Mouse (Mus musculus) thymus, postnatal 10 days (tissue): ENCODE measurements around the gene Gja8.

Source experiments
- DNase-seq, 2 experiments: peaks; one replicate each; pipeline ENCODE4 v3.0.0; 2021; ENCODE audit warnings: low spot score in 2 of 2

Gene Gja8

DNA sequence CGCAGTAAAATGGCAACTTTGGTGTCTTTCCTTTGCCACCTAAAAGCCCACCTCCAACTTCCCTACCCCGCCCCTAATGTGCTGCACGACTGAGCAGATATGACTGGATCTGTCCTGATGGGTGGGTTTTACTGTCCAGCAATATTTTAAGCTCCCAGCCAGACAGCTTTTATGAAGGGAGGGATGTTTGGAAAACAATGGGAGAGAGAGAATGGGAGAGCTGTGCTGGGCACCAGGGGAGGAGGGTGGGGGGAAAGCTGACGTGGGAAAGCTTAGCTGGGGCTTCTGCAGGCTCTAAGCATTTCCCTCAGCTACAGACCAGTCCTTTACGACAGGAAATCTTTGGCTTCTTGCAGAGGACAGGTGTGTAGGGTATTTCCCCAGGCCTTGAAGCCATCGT lies at the start of gene Gja8:
Gene Gja8, minus strand, starts transcription at position 101 of the 400 bp plus-strand sequence.
- no peak for DNase-seq

DNA sequence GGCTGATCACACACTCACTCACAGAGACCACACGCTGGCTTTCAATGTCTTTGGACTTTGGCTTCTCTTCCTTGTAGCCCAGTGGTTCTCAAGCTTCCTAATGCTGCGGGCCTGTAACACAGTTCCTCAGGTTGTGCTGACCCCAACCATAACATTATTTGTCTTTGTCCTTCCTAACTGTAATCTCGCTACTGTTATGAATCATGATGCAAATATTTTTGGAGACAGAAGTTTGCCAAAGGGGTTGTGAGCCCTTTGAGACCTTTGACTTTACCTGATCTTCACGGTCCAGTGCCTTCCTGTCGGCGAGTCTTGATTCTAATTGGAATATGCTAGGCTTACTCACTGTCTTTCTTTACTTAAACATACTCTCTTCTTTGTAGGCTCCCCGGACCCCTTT lies 48.6 kb upstream of the Gja8 start:
- DNase-seq, result no peak

DNA sequence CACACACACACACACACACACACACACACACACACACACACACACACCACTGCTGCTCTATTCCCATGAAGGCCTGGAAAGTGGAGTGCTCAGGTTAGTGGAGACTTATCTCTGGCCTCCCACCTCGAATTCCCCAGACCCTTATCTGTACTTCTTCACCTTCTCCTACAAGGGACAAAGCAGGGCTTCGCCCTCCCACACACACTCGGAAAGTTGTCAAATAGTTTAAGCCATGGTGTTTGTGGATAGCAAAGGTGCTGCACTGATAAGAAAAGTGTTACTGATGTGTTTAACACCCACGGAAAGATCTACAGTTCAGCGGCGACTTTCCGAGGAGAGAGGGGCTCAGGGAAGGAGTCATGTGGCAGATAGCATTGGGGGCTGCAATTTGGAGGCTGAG lies 45.2 kb upstream of the Gja8 start:
- no peak for DNase-seq

DNA sequence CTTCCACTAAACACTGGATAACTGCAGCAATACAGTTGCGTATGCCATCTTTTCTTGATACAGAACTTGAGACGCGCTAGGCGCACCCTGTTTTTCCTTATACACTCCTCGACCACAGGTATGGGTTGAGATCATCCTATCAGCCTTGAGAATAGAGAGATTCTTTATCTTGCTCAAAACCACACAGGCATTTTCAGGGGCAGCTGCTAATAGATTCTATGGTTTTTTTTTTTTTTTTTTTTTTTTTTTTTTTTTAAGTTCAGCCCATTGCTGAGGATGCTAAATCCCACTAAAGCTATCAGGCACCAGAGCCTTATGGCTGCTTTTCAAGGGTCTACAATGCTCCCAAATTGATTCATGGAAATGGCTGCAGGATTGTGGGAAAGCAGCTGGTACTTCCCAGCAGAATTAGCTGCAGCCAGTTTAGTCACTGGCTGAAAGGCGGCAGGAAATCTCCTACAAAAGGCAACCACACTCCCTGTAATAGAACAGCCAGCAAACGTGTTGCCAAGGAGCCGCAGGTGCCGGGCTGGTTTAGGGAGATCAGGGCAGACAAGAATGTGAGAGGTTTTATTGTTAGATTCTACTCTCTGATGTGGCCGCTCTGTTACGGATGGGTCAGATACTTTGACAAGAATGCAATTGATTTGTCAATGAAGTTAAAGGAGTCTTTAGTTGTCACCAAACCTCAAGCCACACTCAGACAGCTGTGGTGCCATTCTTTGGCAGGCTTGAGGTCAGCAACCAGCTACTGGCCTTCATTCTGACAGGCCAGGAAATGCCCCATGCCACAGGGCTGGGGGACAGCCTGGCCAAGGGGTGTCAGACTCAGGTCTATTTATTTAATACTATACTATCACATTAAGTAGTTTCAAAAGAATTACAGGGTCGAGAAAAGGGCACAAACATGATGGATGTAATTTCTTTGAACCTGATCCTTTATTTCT lies 37.5 kb upstream of the Gja8 start:
- no peak for DNase-seq

DNA sequence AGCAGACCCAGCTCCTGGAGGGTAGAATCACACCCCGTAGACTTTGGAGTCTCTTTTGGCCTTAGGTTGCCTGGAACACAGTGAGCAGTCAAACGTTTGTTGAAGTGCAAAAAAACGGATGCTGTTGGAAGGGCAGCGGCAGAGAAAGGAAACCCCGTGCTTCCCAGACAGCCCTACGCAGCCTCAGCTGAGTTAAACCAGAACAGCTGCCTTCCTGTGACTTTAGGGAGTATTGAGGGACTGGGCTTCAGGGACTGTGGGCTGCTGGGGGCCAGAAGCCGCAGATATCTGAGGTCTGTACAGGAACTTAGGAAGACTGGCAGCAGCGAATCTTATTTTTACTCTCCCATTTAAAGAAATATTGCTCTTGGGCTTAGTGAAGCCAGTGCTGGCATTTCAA lies 34.8 kb upstream of the Gja8 start:
- no peak for DNase-seq

DNA sequence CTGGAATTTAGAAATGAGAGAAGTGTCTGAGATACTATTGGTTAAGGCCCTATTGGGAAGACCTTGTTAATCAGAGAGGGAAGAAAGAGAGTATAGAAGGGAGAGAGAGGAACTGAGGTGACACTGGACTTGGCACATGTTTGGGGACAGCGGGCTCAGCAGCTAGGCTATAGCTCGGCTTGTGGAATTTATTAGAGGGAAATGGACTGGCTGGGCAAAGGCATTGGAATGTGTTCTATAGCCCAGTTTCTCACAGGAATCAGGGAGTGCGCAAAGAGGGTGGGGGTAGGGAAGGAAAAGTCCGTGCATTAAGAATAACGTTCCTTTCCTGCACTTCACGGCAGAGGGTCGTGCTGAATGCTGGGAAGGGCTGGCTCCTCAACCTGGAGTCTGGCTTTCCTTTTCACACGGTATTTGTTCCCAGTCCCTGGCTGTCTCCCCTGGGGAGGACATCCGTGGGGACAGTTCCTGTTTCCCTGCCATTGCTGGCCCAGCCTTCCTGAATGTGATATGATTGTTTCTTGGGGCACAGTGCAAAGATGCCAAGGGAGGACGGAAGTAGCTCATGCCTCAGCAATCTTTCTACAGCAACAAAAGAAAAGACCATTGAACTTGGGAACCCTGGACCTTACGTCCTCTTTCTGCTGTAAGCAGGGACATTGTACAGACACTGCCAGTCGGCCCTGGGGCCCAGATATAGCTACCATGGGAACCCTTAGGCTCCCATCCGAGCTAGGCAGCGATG lies 27.8 kb upstream of the Gja8 start:
- no peak for DNase-seq

DNA sequence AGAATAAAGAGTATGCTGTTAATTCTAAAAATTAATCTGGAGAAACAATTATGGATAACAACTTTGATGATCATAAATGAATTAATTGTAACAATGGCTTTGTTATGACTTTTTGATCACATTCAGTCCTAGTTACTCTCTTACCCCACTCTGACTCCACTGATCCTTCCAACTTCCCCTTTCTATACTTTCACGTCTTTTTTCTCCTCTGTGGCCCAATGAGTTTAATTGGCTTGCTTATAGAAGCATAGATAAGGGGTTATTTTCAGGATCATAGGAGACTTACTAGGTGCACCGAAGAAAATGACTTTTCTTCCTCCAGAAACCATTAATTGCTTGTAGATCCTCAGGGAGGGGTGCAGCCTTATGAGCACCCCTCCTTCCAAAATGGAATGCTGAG lies 16.9 kb upstream of the Gja8 start:
- no peak for DNase-seq

DNA sequence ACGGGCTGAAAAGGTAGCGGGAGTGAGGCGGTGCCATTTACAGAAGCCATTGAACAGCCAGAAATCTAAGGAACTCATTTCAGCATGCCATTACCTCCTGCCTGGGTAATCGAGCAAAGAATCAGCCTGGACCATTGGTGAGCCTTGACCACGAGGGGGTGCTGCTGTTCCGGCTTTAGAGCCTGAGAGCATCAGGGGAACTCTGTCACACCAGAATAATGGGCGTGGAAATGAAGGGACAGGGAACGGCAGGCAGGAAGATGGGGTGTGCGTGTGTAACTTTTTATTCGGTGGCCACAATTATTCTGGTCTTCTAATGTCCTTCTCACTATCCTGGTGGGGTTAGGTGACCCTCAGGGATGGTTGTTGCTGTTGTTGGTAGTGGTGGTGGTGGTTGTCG lies 12.9 kb upstream of the Gja8 start:
- DNase-seq, result peak; percentile 71 to 90

DNA sequence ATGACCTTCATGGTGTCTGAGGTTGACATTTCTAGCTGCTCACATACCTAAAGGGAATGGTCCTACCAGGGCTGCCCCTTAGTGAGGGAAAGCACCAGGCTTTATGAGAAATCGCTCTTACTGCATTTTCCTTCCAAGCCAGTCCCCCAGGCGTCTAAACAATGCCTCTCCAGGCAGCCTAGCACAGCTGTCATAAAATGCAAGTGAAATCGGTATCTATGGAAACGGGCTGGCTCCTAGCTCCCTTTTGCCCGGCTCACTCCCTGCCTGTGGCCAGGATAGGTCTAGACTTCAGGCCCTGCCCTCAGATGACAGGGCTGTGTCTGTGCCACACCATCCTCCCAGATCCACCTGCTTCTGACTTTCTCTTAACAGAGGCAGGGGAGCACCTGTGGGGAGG lies 11.8 kb upstream of the Gja8 start:
- DNase-seq, result no peak

DNA sequence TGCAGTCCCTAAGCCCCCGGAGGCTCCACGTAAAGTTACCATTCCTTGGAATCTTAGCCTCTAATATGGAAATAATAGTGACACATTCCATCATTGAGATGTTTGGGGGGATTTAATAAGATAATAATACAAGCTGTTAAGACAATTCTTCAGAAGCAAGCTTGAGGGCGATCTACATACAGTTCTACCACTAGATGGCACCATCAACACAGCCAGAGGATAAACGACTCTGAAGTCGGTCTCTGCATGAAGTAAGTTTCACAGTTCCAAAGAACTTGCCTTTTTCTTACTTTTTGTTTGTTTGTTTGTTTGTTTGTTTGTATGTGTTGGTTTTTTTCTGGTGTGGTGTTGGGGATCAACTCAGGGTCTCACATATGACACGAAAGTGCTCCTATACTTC lies 10.4 kb upstream of the Gja8 start:
- peak in 1 of 2 experiments; percentile 55 for DNase-seq

DNA sequence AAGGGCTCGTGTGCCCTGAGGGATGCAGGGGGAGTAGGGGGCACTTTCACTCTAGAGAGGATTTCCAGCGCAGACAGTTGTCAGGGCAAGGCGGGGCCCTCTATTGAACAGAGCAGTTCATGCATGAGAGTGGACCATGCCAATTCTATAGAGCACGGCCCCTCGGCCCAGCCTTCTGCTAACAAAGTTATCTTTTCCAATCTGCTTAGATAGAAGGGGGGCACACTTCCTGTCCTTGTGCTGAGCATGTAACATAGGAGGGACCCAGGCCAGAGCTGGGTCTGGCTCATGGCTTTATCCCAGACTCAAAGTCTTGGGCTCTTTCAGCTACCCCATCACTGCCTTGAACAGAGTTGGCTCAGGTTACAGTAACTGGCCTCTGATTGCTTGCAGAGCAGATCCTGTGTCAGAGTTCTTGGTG lies 5.5 kb upstream of the Gja8 start:
- DNase-seq, result no peak

DNA sequence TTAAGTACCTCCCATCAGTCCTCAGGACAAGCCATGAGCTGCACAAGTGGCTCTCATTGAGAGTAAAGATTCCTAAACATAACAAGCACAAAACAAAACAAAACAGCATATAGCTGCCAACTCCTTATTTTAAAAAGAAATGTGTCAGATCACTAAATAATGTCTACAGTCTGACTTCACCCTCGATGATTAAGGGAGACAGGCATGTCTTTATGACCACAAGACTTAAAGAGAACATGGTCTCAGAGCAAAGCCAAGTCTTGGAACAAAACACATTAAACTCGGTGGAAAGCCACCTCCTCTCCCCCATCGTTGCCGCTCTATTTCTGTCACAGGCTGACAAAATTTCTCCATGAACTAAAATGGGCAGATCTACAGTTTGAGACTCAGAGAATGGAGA lies 1.2 kb downstream of the Gja8 start:
- DNase-seq, result no peak

DNA sequence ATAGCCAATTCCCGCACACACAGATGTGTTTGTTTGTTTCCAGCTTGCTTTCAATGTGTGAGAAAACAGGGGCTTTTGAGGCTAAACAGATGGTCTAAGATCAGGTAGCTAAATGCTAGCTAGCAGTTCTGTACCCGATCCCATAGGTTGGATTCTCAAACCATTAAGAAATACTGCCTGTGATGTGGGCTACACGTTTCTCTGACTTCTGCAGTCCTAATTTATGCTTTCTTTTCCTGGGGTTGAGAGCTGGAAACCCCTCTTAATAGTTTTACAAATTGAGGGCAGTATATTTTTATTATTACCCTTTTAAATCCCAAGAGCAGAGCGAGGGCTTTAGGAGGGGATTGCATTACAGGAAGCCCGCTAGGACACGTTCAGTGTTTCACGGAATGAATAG lies 4.8 kb downstream of the Gja8 start:
- DNase-seq, result no peak

DNA sequence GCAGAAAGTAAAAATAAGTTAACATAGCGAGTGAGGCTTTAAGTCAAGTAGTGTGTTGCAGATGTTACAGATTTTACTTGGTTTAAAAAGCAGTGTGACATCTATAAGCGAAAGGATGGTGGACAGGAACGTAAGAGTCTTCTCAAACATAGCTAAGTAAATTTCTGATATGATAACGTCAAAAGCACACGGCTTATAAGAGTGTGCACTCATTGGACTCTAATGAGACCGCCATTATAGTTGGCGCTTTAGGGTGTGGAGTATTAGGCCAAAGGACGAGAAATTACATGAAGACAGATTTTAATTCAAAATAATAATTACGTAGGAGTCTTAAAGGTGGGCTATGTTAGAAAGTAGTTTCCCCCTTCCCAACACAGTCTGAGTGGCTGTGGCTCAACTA lies 20.2 kb downstream of the Gja8 start:
- DNase-seq, result no peak

DNA sequence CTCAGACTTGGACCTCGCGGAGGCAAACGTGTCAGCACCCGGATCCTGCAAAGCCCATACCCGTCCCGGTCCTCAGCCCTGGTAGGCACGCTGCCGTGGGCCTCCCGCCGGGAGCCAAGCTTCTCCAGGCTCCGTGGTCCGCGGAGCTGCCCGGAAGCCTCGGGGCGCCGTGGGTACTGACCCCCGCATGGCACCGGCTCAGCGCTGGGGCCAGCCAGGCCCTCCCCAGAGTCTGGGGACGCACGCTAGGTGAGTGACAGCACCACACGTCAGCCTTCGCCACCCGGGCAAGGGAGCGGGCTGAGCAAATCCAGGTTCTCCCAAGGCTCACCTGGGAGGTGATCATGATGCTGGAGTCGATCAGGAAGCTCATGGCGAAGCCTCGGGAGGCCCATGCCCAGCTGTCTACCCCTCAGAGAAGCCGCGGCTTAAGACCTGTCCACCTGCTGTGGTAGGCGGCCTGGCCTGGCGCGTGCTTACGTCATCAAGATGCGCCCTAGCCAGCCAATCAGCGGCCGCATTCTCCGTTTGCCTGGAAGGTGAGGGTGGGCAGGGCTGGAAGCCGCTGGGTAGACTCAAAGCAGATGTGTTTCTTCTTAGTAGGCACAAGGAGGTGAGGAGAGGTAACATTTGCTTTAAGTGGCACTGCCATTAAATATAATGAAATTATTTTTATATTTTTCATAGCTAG lies 20.8 kb downstream of the Gja8 start, which contains the start of gene Gpr89:
Gene Gpr89, minus strand, starts transcription at position 496 of the 691 bp plus-strand sequence.
- DNase-seq, result peak; percentile 92 to 93

DNA sequence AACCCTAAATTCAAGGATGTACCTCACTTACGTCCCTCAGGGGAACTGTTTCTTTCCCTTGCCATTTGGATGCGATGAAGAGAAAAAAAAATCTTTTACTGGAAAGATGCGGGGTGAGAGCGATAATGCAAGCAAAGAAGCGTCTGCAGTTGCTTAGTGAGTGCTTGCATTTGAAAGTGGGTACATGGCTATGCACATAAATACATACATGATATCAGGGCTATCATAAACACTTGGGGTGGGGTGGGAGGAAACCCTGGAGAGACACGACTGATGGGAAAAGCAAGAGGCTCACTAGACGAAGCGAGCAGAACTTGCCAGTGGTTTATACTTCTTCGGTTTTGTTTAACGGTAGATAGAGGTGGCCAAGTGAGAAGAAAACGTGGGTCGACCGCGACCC lies 21.4 kb downstream of the Gja8 start, which contains the start of gene Gja5:
Gene Gja5, plus strand, starts transcription at position 301 of the 400 bp plus-strand sequence.
- no peak for DNase-seq

DNA sequence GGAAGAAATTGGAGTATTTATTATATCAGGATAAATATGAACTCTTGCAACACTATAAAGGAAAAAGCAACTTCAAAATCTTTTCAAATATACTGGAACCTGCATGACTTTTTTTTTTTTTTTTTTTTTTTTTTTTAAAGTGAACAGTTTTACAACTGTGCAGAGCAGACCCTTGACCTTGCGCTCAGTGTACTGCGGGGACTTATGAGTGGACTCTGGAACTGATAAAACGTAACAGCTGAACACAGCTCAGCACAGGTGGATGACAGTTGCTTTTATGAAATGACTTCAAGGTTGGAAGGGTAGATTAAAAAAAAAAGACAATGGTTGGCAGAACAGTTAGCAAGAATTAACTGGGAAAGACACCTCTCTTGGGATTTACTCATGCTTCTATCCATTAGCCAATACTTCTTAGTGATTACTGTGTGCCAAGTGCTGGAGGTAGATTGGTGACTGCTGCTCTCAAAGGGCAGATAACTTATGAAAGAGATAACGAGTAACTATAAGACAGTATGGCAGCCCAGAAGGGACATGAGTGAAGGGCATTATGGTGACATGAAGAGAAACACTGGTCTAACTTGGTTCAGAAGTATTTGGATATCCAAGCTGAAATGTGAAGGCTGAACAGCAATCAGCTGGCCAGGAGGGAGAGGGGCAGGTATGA lies 23.4 kb downstream of the Gja8 start:
- DNase-seq, result no peak

DNA sequence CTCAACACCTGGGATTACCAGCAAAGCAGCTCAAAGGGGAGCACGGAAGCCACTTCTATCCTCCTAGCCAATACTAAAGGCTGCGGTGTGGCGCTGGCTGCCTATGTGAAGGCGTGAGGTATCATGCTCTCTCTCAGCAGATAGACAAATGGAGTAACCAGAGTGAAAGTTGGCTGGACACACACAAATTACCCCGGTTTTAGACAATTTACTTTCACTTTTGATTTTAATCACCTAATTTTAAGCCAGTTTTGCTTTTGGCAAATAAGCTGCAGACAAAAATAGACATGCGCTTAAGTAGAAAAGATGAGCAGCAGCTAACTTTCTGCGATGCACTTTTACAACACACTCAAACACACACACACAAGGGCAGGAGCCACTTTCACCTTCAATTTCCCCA lies 42.1 kb downstream of the Gja8 start:
- no peak for DNase-seq

DNA sequence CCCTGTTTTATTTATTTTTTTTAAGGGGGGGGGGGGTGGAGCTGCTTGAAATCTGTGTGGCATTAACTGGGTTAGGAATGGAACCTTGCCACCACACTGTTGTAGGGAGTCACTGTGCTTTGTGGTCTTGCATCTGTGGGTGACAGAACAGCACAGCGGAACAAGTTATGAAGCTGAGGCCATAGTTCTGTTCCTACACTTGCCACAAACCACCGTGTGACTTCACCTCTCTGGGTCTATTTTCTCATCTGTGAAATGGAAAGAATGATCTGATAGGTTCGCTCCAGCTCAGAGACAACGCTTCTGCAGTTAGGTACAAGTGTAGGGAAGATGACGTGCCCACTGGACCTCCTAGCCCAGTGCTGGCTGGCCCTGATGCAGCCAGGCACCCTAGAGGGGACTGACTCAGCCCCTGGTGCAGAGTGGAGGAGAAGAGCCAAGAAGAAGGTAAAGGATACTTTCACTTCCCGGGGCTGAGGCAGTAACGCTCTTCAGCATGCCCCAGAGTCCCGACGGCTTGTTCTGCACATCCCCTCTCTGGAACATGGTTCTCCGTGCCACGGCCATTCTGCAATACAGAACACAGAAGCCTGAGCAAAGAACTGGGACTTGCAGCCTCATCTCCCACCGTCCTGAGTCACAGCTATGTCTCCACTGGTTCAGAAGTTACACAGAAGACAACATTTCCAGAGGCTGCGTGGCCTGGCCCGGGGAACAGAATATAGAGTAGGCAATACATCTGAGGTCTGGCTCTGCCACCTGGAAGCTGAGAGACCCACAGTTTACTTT lies 43.6 kb downstream of the Gja8 start:
- no peak for DNase-seq

DNA sequence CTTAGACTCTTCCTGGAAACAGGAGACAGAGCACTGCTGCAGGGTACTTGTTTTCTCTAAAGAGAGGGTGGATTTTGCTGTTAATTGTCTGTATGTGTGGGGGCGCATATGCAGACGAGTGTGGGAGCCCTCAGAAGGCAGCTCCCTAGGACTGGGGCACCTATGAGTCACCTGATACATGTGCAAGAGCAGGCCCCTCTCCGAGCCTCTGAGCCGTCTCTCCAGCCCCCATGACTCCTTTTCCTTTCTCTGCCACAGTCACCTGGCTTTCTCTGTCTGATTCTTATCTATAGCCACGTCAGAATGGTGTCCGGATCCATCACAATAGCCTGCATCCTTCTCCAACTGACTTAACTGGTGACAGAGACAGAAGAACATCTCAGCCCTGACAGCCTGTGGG lies 44.3 kb downstream of the Gja8 start:
- DNase-seq, result no peak

DNA sequence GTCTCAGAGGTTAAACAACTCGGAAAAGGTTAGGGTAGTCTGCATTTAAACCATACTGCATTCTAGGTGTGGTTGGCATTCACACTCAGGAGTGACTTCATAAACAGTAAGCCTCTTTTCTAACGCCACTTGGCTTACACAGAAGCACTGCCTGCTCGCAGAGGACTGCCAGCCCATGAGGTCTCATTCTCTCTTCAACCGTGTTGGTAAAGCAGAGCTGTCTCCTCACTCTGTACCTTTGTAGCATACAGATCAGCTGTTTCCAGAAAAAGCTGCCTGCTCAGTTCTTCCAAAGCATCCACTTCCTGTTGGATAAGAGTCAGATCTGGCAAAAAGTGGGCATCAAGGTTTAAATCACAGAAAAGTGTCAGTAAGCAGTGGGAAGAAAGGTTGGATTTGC lies 45.4 kb downstream of the Gja8 start:
- DNase-seq, result no peak
